ENCODE assay signal across 8 mouse cellular contexts in genomic region chr8:127500206-127500605, GRCm38 (mm10).
DNase-seq lines count a peak whose midpoint lies in the region; ATAC-seq and TF ChIP-seq lines count a peak whose summit lies in the region.

No protein-coding gene starts in this region.

- intact Hi-C loops in left cerebral cortex, adult 2 months (cut with DNase I): no loop called here
- intact Hi-C loops in left cerebral cortex, postnatal 4 days (cut with DNase I): no loop called here

- no peak for DNase-seq in left cerebral cortex, adult 2 months (ENCODE audit: extremely low spot score in 1 of 2, low spot score in 2 of 2)
- DNase-seq in left cerebral cortex, postnatal 4 days: no peak
- DNase-seq in embryonic facial prominence, embryonic 11.5 days (ENCODE audit: low spot score): peak; percentile 40
- DNase-seq in gastrocnemius, postnatal 25 days: no peak
- no peak for DNase-seq in gastrocnemius, adult 18-20 months (ENCODE audit: low spot score)
- no peak for DNase-seq in left cerebral cortex, adult 11 months (ENCODE audit: low spot score)

- no peak for TF ChIP-seq CTCF in left cerebral cortex, adult 2 months (IDR thresholded peaks at IDR 0.05)

- H3K9ac ChIP-seq in embryonic facial prominence, embryonic 11.5 days (replicated peaks; ENCODE audit: low read length): no peak overlapping the region
- H3K9ac ChIP-seq in liver, embryonic 12.5 days: no peak overlapping the region
- no peak overlapping the region for H3K9ac ChIP-seq in neural tube, embryonic 14.5 days (replicated peaks; ENCODE audit: low read depth, low read length)

- no peaks in the 10 kb centered on the region for H3K9me3 ChIP-seq in embryonic facial prominence, embryonic 11.5 days (replicated peaks; ENCODE audit: control insufficient read depth, low read length)
- no peaks in the 10 kb centered on the region for H3K9me3 ChIP-seq in liver, embryonic 12.5 days (replicated peaks)
- no peaks in the 10 kb centered on the region for H3K9me3 ChIP-seq in neural tube, embryonic 14.5 days (ENCODE audit: control insufficient read depth, low read length)

- peak; percentile 71; the same call in 1 of the 2 replicates for ATAC-seq in embryonic facial prominence, embryonic 11.5 days (replicated peaks; ENCODE audit: insufficient number of reproducible peaks, low FRiP score, low TSS enrichment, low read depth)
- no peak for ATAC-seq in liver, embryonic 12.5 days
- 0 out of 2 replicates have a peak, but pooled peaks have one; percentile 56 for ATAC-seq in neural tube, embryonic 14.5 days (ENCODE audit: low read depth)

- H3K27me3 ChIP-seq in embryonic facial prominence, embryonic 11.5 days (ENCODE audit: control insufficient read depth, insufficient read depth, low read length): no peaks in the 10 kb centered on the region
- H3K27me3 ChIP-seq in liver, embryonic 12.5 days (replicated peaks): no peaks in the 10 kb centered on the region
- H3K27me3 ChIP-seq in neural tube, embryonic 14.5 days (ENCODE audit: control insufficient read depth, insufficient read depth, low read length): no peaks in the 10 kb centered on the region

- 20% methylated on average over 7 of the region's 7 CpGs for WGBS in embryonic facial prominence, embryonic 11.5 days
- WGBS in liver, embryonic 12.5 days (ENCODE audit: insufficient replicate concordance): 7% methylated on average over 7 of the region's 7 CpGs
- 3% methylated on average over 7 of the region's 7 CpGs for WGBS in neural tube, embryonic 14.5 days

- H3K4me1 ChIP-seq in embryonic facial prominence, embryonic 11.5 days (ENCODE audit: control insufficient read depth, insufficient read depth, low read length): no peaks in the 10 kb centered on the region
- peaks cover 34% of the 10 kb centered on the region for H3K4me1 ChIP-seq in liver, embryonic 12.5 days
- H3K4me1 ChIP-seq in neural tube, embryonic 14.5 days (ENCODE audit: control insufficient read depth, insufficient read depth, low read length): peaks cover 17% of the 10 kb centered on the region

- no peak overlapping the region for H3K4me2 ChIP-seq in embryonic facial prominence, embryonic 11.5 days (ENCODE audit: low read depth, low read length)
- H3K4me2 ChIP-seq in liver, embryonic 12.5 days: peak overlapping the region; percentile 45
- H3K4me2 ChIP-seq in neural tube, embryonic 14.5 days (ENCODE audit: low read depth, low read length): peak overlapping the region; percentile 11; the same call in 1 of the 2 replicates

- H3K4me3 ChIP-seq in left cerebral cortex, adult 2 months: peak overlapping the region; percentile 40
- no peak overlapping the region for H3K4me3 ChIP-seq in embryonic facial prominence, embryonic 11.5 days (ENCODE audit: low read depth, low read length)
- peak overlapping the region; percentile 32 for H3K4me3 ChIP-seq in liver, embryonic 12.5 days
- H3K4me3 ChIP-seq in neural tube, embryonic 14.5 days (ENCODE audit: low read depth, low read length): no peak overlapping the region

- H3K36me3 ChIP-seq in embryonic facial prominence, embryonic 11.5 days (replicated peaks; ENCODE audit: control insufficient read depth, insufficient read depth, low read depth, low read length): no peaks in the 10 kb centered on the region
- H3K36me3 ChIP-seq in liver, embryonic 12.5 days: no peaks in the 10 kb centered on the region
- no peaks in the 10 kb centered on the region for H3K36me3 ChIP-seq in neural tube, embryonic 14.5 days (ENCODE audit: control insufficient read depth, insufficient read depth, low read length)

- H3K27ac ChIP-seq in left cerebral cortex, adult 2 months: no peak overlapping the region
- H3K27ac ChIP-seq in embryonic facial prominence, embryonic 11.5 days (replicated peaks; ENCODE audit: low read depth, low read length): no peak overlapping the region
- H3K27ac ChIP-seq in liver, embryonic 12.5 days: no peak overlapping the region
- peak overlapping the region; percentile 45; the same call in 1 of the 2 replicates for H3K27ac ChIP-seq in neural tube, embryonic 14.5 days (ENCODE audit: low read depth, low read length)

Comparison
In these comparisons a context has a peak if more than half of its experiments do, and no peak if none do; other contexts are left out.
1. H3K4me3 ChIP-seq: peak in left cerebral cortex, adult 2 months (single experiment) and liver, embryonic 12.5 days (single experiment); none in embryonic facial prominence, embryonic 11.5 days (single experiment) and neural tube, embryonic 14.5 days (single experiment).